Mouse (Mus musculus) C2C12 (cell line): ENCODE results near the gene Gm20458. TPM values are rescaled to one million over a fixed set of nuclear protein-coding genes. Genes with fewer than 3 reads are reported as not detected.

Experiments
- H3K27me3 ChIP-seq: one replicate; pipeline ENCODE4 v1.6.1; 2011; ENCODE audit not compliant: control insufficient read depth, insufficient read depth, insufficient read length
- H3K36me3 ChIP-seq: one replicate; pipeline ENCODE4 v1.6.1; 2011; ENCODE audit not compliant: control insufficient read depth, insufficient read depth
- H3K4me3 ChIP-seq: one replicate; pipeline ENCODE4 v1.5.1; 2011; ENCODE audit warnings: mild to moderate bottlenecking, control low read depth; ENCODE audit not compliant: poor library complexity, insufficient read depth, severe bottlenecking
- H3K79me2 ChIP-seq: one replicate; pipeline ENCODE4 v1.6.1; 2011; ENCODE audit not compliant: control insufficient read depth, insufficient read depth
- H3K79me3 ChIP-seq: one replicate; pipeline ENCODE4 v1.6.1; 2011; ENCODE audit warnings: low read depth, control low read depth
- H3ac ChIP-seq: one replicate; pipeline ENCODE3; 2011; ENCODE audit warnings: low read depth; ENCODE audit not compliant: control insufficient read depth, insufficient read length
- CEBPB ChIP-seq: IDR thresholded peaks from one replicate; pipeline ENCODE4 v1.6.1; 2011; ENCODE audit warnings: low read depth, mild to moderate bottlenecking, control low read depth, moderate library complexity
- CTCF ChIP-seq: IDR thresholded peaks from one replicate; pipeline ENCODE4 v1.5.1; 2011; ENCODE audit not compliant: control insufficient read depth, insufficient read depth, insufficient read length
- FOSL1 ChIP-seq: IDR thresholded peaks from one replicate; pipeline ENCODE4 v1.8.0; 2011; ENCODE audit warnings: mild to moderate bottlenecking, low read length; ENCODE audit not compliant: poor library complexity, insufficient read depth, severe bottlenecking
- MAX ChIP-seq: IDR thresholded peaks from one replicate; pipeline ENCODE4 v1.6.1; 2011; ENCODE audit warnings: mild to moderate bottlenecking, control low read depth
- MYOD1 ChIP-seq: IDR thresholded peaks from one replicate; pipeline ENCODE4 v1.6.1; 2011; ENCODE audit warnings: low read depth; ENCODE audit not compliant: control insufficient read depth, insufficient read length
- MYOG ChIP-seq: IDR thresholded peaks from one replicate; pipeline ENCODE4 v1.6.1; 2011; ENCODE audit not compliant: control insufficient read depth, insufficient read length; ENCODE audit errors: extremely low read depth
- USF1 ChIP-seq: IDR thresholded peaks from one replicate; pipeline ENCODE4 v1.6.1; 2011; ENCODE audit warnings: low read depth, mild to moderate bottlenecking, control low read depth, moderate library complexity
- polyA plus RNA-seq: library from polyadenylated mRNA; unstranded; fragments of >200 nt; fragmentation: generic; extraction: Trizol; gene quantifications from one replicate; pipeline ENCODE4 v1.2.1, GENCODE M21; 2012; ENCODE audit warnings: missing spikeins

The Gm20458 gene
- polyA plus RNA-seq, 1 experiment, result 29.7 TPM

- TF ChIP-seq MAX (no peak), FOSL1 (peak; percentile 32), MYOD1 (peak; percentile 4), CTCF (no peak), USF1 (no peak), CEBPB (no peak), MYOG (no peak)
- H3K79me2 ChIP-seq, result peaks cover 86% of the 10 kb centered on the region
- peaks cover 55% of the 10 kb centered on the region for H3K36me3 ChIP-seq
- H3K4me3 ChIP-seq, result no peak overlapping the region
- H3K79me3 ChIP-seq, result peaks cover 55% of the 10 kb centered on the region
- no peaks in the 10 kb centered on the region for H3K27me3 ChIP-seq
- peak overlapping the region; percentile 40 for H3ac ChIP-seq
Measured at GRCm38 (mm10) chr2:164431676-164432465, 28.9 kb upstream of the Gm20458 start.

DNA sequence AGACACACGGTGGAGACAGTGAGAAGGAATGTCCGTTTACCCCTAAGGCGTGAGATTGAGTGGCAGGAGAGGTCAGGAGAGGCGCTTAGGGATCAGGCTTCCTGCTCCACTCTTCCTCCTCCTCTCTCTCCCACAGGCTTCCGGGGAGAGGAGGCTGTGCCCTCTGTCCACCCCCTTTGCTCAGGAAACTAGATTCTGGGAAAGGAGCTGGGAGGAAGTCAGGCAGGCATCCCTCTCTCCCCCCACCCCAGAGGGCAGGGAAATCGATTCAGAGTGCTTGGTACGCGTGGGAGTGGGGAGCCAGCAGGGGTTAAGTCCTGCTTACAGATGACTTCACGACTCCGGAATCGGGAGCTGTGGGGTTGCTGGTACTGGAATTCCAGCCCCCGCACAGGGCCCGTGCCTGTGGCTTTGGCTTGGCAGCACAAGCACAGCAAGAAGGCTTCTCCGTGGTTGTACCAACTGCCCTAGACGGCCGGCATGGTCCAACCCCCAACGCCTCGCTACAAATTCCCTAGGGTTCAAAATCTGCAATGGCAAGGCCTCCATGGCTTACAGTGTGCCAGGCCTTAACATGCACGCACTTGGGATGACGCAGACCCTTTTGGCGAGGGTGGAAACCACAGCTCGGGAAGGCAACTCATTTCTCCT is 28.1 kb upstream of the Gm20458 start:
- peaks cover 47% of the 10 kb centered on the region for H3K36me3 ChIP-seq

DNA sequence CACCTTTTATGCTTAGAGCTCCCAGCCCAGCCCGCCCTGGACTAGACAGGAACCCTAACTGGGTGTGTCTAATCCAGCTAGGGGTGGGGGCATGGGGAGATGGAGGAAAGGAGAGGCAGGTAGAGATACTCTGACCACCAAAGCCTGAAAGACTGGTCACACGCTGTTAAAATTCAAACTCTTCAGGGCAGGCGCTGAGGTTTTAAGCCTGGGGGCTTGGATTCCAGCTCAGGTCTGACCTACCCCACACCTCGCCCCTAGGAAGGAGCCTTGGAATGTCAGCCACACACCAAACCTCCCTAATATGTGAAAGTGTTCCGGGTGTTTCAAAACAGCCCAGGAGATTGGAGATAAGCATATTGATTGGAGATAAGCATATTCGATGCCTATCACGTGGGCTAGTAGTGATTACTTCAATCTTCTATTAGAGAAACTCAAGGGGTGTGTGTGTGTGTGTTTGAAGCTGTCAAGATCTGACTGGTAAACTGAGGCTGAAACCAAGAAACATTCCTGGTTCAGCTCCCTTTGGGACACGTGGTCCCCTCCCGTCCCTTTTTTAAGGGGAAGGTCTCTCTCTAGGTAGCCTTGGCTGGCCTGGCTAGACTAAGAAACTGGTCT is 27.4 kb upstream of the Gm20458 start:
- H3K79me2 ChIP-seq, result peaks cover 94% of the 10 kb centered on the region
- peak overlapping the region; percentile 12 for H3ac ChIP-seq
- H3K36me3 ChIP-seq, result peaks cover 40% of the 10 kb centered on the region
- H3K27me3 ChIP-seq, result no peaks in the 10 kb centered on the region
- no peak overlapping the region for H3K4me3 ChIP-seq
- TF ChIP-seq MYOD1 (no peak), CEBPB (no peak), MYOG (no peak), MAX (no peak), FOSL1 (no peak), CTCF (no peak), USF1 (peak; percentile 29)
- peaks cover 70% of the 10 kb centered on the region for H3K79me3 ChIP-seq

More for the DNA sequence above, 28.1 kb upstream of the Gm20458 start:
- Histone ChIP-seq H3K79me3 (peaks cover 63% of the 10 kb centered on the region), H3K4me3 (no peak overlapping the region), H3ac (peak overlapping the region; percentile 40), H3K27me3 (no peaks in the 10 kb centered on the region), H3K79me2 (peaks cover 94% of the 10 kb centered on the region)
- no peak for TF ChIP-seq MYOG
- peak; percentile 5 for TF ChIP-seq FOSL1
- peak; percentile 77 for TF ChIP-seq MAX

- H3K79me3 ChIP-seq, result peaks cover 75% of the 10 kb centered on the region
Measured at GRCm38 (mm10) chr2:164434681-164435080, 26.1 kb upstream of the Gm20458 start.

GRCm38 (mm10) chr2:164435216-164436090 is 25.3 kb upstream of the Gm20458 start:
- no peak overlapping the region for H3K4me3 ChIP-seq
- no peaks in the 10 kb centered on the region for H3K27me3 ChIP-seq
- H3ac ChIP-seq, result no peak overlapping the region
- H3K36me3 ChIP-seq, result peaks cover 21% of the 10 kb centered on the region
- H3K79me3 ChIP-seq, result peaks cover 78% of the 10 kb centered on the region
- TF ChIP-seq MYOG (no peak), MYOD1 (no peak), MAX (no peak), FOSL1 (no peak), CEBPB (no peak), USF1 (no peak), CTCF (no peak)
- peaks cover 94% of the 10 kb centered on the region for H3K79me2 ChIP-seq

More at GRCm38 (mm10) chr2:164434681-164435080, 26.1 kb upstream of the Gm20458 start:
- no peaks in the 10 kb centered on the region for H3K27me3 ChIP-seq
- H3K79me2 ChIP-seq, result peaks cover 94% of the 10 kb centered on the region
- peaks cover 27% of the 10 kb centered on the region for H3K36me3 ChIP-seq
- no peak overlapping the region for H3K4me3 ChIP-seq
- H3ac ChIP-seq, result no peak overlapping the region
- TF ChIP-seq MYOG, result no peak
- no peak for TF ChIP-seq MAX
- TF ChIP-seq MYOD1, result no peak
- no peak for TF ChIP-seq CEBPB
- no peak for TF ChIP-seq FOSL1
- TF ChIP-seq CTCF, result no peak
- no peak for TF ChIP-seq USF1
